Mouse (Mus musculus) MEL (cell line): ENCODE measurements around the gene Senp5. TPM values are rescaled to one million over a fixed set of nuclear protein-coding genes. Genes with fewer than 3 reads are reported as not detected.

Source experiments
- DNase-seq: peaks from one replicate; pipeline ENCODE4 v3.0.0; 2011; ENCODE audit warnings: low read depth, low spot score
- H3K27ac ChIP-seq: 2 replicates; pipeline ENCODE4 v1.5.1; 2012; ENCODE audit warnings: low read depth, mild to moderate bottlenecking, control low read depth, low read length, moderate library complexity; ENCODE audit not compliant: control insufficient read depth
- H3K27me3 ChIP-seq, 2 experiments: fragments of 150-350 bp in 1 of 2; sonication (generic) in 1 of 2; 2 replicates each; pipeline ENCODE4 v1.6.1; 2012; ENCODE audit warnings: low read length in 2 of 2, mild to moderate bottlenecking in 2 of 2, improper control_type of control experiment in 1 of 2, moderate library complexity in 1 of 2; ENCODE audit not compliant: insufficient read depth in 2 of 2, control insufficient read depth in 1 of 2
- H3K36me3 ChIP-seq, 2 experiments: 2 replicates each; pipeline ENCODE4 v1.6.1; 2012 to 2014; ENCODE audit warnings: low read length in 2 of 2, improper control_type of control experiment in 1 of 2, inconsistent platforms in 1 of 2, mild to moderate bottlenecking in 1 of 2; ENCODE audit not compliant: insufficient read depth in 2 of 2, control insufficient read depth in 1 of 2
- H3K4me1 ChIP-seq, 2 experiments: fragments of 150-350 bp in 1 of 2; sonication (generic) in 1 of 2; 2 replicates each; pipeline ENCODE4 v1.6.1; 2012; ENCODE audit warnings: low read length in 2 of 2, improper control_type of control experiment in 1 of 2, mild to moderate bottlenecking in 1 of 2; ENCODE audit not compliant: insufficient read depth in 2 of 2, control insufficient read depth in 1 of 2
- H3K4me3 ChIP-seq, 2 experiments: fragments of 150-350 bp in 1 of 2; sonication (generic) in 1 of 2; 2 replicates each; pipeline ENCODE4 v1.5.1; 2012; ENCODE audit warnings: low read depth in 2 of 2, low read length in 2 of 2, mild to moderate bottlenecking in 2 of 2, moderate library complexity in 2 of 2, control low read depth in 1 of 2, improper control_type of control experiment in 1 of 2; ENCODE audit not compliant: control insufficient read depth in 1 of 2, insufficient read depth in 1 of 2
- H3K79me2 ChIP-seq: 2 replicates; pipeline ENCODE4 v1.6.1; 2012; ENCODE audit warnings: mild to moderate bottlenecking, low read length, moderate library complexity; ENCODE audit not compliant: control insufficient read depth, poor library complexity, insufficient read depth
- H3K9ac ChIP-seq: 2 replicates; pipeline ENCODE4 v1.6.1; 2012; ENCODE audit warnings: low read depth, mild to moderate bottlenecking, control low read depth, low read length, moderate library complexity; ENCODE audit not compliant: control insufficient read depth, poor library complexity, severe bottlenecking
- H3K9me3 ChIP-seq: fragments of 150-350 bp; sonication (generic); replicated peaks from 2 replicates; pipeline ENCODE4 v1.6.1; 2012; ENCODE audit warnings: mild to moderate bottlenecking, low read length, improper control_type of control experiment, moderate library complexity; ENCODE audit not compliant: insufficient read depth
- BHLHE40 ChIP-seq: IDR thresholded peaks from 2 replicates; pipeline ENCODE4 v1.6.1; 2012; ENCODE audit warnings: low read depth, mild to moderate bottlenecking, inconsistent platforms, low read length, improper control_type of control experiment, borderline replicate concordance
- CHD1 ChIP-seq: IDR thresholded peaks from 2 replicates; pipeline ENCODE4 v1.6.1; 2012; ENCODE audit warnings: low read depth, mild to moderate bottlenecking, inconsistent platforms, low read length, improper control_type of control experiment
- CHD2 ChIP-seq: IDR thresholded peaks from 2 replicates; pipeline ENCODE4 v1.6.1; 2011; ENCODE audit warnings: low read length, improper control_type of control experiment
- CTCF ChIP-seq, 3 experiments: IDR thresholded peaks in 2 of 3; conservative IDR thresholded peaks in 1 of 3; 2 replicates each; pipeline ENCODE4 v1.5.1; 2011 to 2012; ENCODE audit warnings: low read length in 3 of 3, low read depth in 2 of 3, mild to moderate bottlenecking in 2 of 3, improper control_type of control experiment in 1 of 3, inconsistent platforms in 1 of 3, mixed read lengths in 1 of 3, moderate library complexity in 1 of 3; ENCODE audit not compliant: control insufficient read depth in 1 of 3, insufficient read depth in 1 of 3, poor library complexity in 1 of 3, severe bottlenecking in 1 of 3
- E2F4 ChIP-seq: IDR thresholded peaks from 2 replicates; pipeline ENCODE4 v1.6.1; 2011; ENCODE audit warnings: low read depth, low read length, improper control_type of control experiment, borderline replicate concordance
- ETS1 ChIP-seq: IDR thresholded peaks from 2 replicates; pipeline ENCODE4 v1.6.1; 2012; ENCODE audit warnings: low read depth, mild to moderate bottlenecking, inconsistent platforms, low read length, improper control_type of control experiment, moderate library complexity
- GATA1 ChIP-seq: IDR thresholded peaks from 2 replicates; pipeline ENCODE4 v1.6.1; 2011; ENCODE audit warnings: low read depth, low read length, improper control_type of control experiment
- HCFC1 ChIP-seq: IDR thresholded peaks from 2 replicates; pipeline ENCODE4 v1.6.1; 2012; ENCODE audit warnings: low read depth, mild to moderate bottlenecking, inconsistent platforms, low read length, improper control_type of control experiment, moderate library complexity
- MAFK ChIP-seq: IDR thresholded peaks from 2 replicates; pipeline ENCODE4 v1.6.1; 2011; ENCODE audit warnings: low read depth, mild to moderate bottlenecking, low read length, improper control_type of control experiment, borderline replicate concordance
- MEF2A ChIP-seq: IDR thresholded peaks from 2 replicates; pipeline ENCODE4 v1.6.1; 2014; ENCODE audit warnings: low read depth, mild to moderate bottlenecking, inconsistent platforms, low read length, improper control_type of control experiment; ENCODE audit not compliant: poor library complexity, insufficient replicate concordance, severe bottlenecking; ENCODE audit errors: extremely low read depth
- MYC ChIP-seq: IDR thresholded peaks from 2 replicates; pipeline ENCODE4 v1.6.1; 2011; ENCODE audit warnings: low read depth, mild to moderate bottlenecking, low read length, improper control_type of control experiment, moderate library complexity
- NELFE ChIP-seq: IDR thresholded peaks from 2 replicates; pipeline ENCODE4 v1.6.1; 2011; ENCODE audit warnings: low read depth, low read length, improper control_type of control experiment
- NRF1 ChIP-seq: IDR thresholded peaks from 2 replicates; pipeline ENCODE4 v1.6.1; 2014; ENCODE audit warnings: low read depth, mild to moderate bottlenecking, inconsistent platforms, low read length, improper control_type of control experiment, moderate library complexity; ENCODE audit not compliant: poor library complexity, insufficient read depth, severe bottlenecking
- POLR2A ChIP-seq, 2 experiments: IDR thresholded peaks; 2 replicates each; pipeline ENCODE4 v1.6.1; 2011 to 2012; ENCODE audit warnings: low read length in 2 of 2, mild to moderate bottlenecking in 2 of 2, control low read depth in 1 of 2, improper control_type of control experiment in 1 of 2, low read depth in 1 of 2, moderate library complexity in 1 of 2; ENCODE audit not compliant: control insufficient read depth in 1 of 2, insufficient read depth in 1 of 2, poor library complexity in 1 of 2
- POLR2AphosphoS5 ChIP-seq: IDR thresholded peaks from 2 replicates; pipeline ENCODE4 v1.6.1; 2012; ENCODE audit warnings: low read depth, borderline replicate concordance, mild to moderate bottlenecking, inconsistent platforms, low read length, moderate library complexity, mixed read lengths
- RCOR1 ChIP-seq: IDR thresholded peaks from 2 replicates; pipeline ENCODE4 v1.6.1; 2012; ENCODE audit warnings: low read depth, mild to moderate bottlenecking, inconsistent platforms, low read length, improper control_type of control experiment
- SIN3A ChIP-seq: IDR thresholded peaks from 2 replicates; pipeline ENCODE4 v1.6.1; 2012; ENCODE audit warnings: low read length, improper control_type of control experiment, inconsistent platforms
- SMC3 ChIP-seq: IDR thresholded peaks from 2 replicates; pipeline ENCODE4 v1.6.1; 2011; ENCODE audit warnings: low read depth, low read length, improper control_type of control experiment
- TAL1 ChIP-seq: IDR thresholded peaks from 2 replicates; pipeline ENCODE4 v1.6.1; 2012; ENCODE audit warnings: mild to moderate bottlenecking, inconsistent platforms, low read length, moderate library complexity, mixed read lengths
- TBP ChIP-seq: IDR thresholded peaks from 2 replicates; pipeline ENCODE4 v1.8.0; 2011; ENCODE audit warnings: low read depth, low read length, improper control_type of control experiment
- TCF12 ChIP-seq: IDR thresholded peaks from 2 replicates; pipeline ENCODE4 v1.6.1; 2014; ENCODE audit warnings: low read depth, mild to moderate bottlenecking, inconsistent platforms, low read length, improper control_type of control experiment, moderate library complexity
- UBTF ChIP-seq: IDR thresholded peaks from 2 replicates; pipeline ENCODE4 v1.6.1; 2012; ENCODE audit warnings: low read depth, mild to moderate bottlenecking, inconsistent platforms, low read length, improper control_type of control experiment, moderate library complexity, borderline replicate concordance; ENCODE audit not compliant: insufficient read depth
- USF1 ChIP-seq: IDR thresholded peaks from 2 replicates; pipeline ENCODE4 v1.6.1; 2014; ENCODE audit warnings: low read depth, mild to moderate bottlenecking, inconsistent platforms, low read length, improper control_type of control experiment, moderate library complexity
- USF2 ChIP-seq, 2 experiments: IDR thresholded peaks; 2 replicates each; pipeline ENCODE4 v1.6.1; 2011 to 2012; ENCODE audit warnings: improper control_type of control experiment in 2 of 2, low read length in 2 of 2, borderline replicate concordance in 1 of 2, inconsistent platforms in 1 of 2, low read depth in 1 of 2, mild to moderate bottlenecking in 1 of 2; ENCODE audit not compliant: insufficient read depth in 1 of 2
- ZC3H11A ChIP-seq: IDR thresholded peaks from 2 replicates; pipeline ENCODE4 v1.6.1; 2012; ENCODE audit warnings: low read depth, mild to moderate bottlenecking, inconsistent platforms, low read length, improper control_type of control experiment
- ZMIZ1 ChIP-seq: IDR thresholded peaks from 2 replicates; pipeline ENCODE4 v1.6.1; 2012; ENCODE audit warnings: low read depth, mild to moderate bottlenecking, inconsistent platforms, low read length, improper control_type of control experiment, moderate library complexity
- polyA plus RNA-seq, 2 experiments: library from polyadenylated mRNA; stranded (reverse) in 1 of 2; unstranded in 1 of 2; fragments of >175 nt in 1 of 2; fragments of >200 nt in 1 of 2; gene quantifications; 2 replicates each; pipeline versions ENCODE4 v1.2.1 to v1.2.4; 2012; ENCODE audit warnings: low replicate concordance in 2 of 2, low read depth in 1 of 2; ENCODE audit not compliant: insufficient read length in 2 of 2, insufficient read depth in 1 of 2, missing spikeins in 1 of 2
- total RNA-seq: library from RNA; depleted of rRNA; stranded (reverse); fragments of 300-350 nt; gene quantifications from 2 replicates; pipeline ENCODE4 v1.2.3, GENCODE M21; 2012

Gene Senp5
- total and polyA plus RNA-seq, 3 experiments: 10.3 to 12.5 TPM; not detected in 1

- peaks cover 0 to 6% of the 10 kb centered on the region in 2 experiments; a peak in 1 of 4 replicates for H3K4me1 ChIP-seq
- H3K27me3 ChIP-seq: no peaks in the 10 kb centered on the region
- no peak within 1 kb of the TSS for H3K27ac ChIP-seq
- peak within 1 kb of the TSS; percentile 39 for H3K9ac ChIP-seq
- H3K79me2 ChIP-seq: no peaks in the 10 kb centered on the region
- H3K9me3 ChIP-seq: no peaks in the 10 kb centered on the region
- H3K4me3 ChIP-seq: peak within 1 kb of the TSS; percentile 49 to 71
- no peak for DNase-seq
- TF ChIP-seq GATA1: no peak
- no peak for TF ChIP-seq USF2 (IDR thresholded peaks at IDR 0.05; ENCODE audit: borderline replicate concordance in 1 of 2, insufficient read depth in 1 of 2, low read depth in 1 of 2, low read length in 2 of 2)
- no peak for TF ChIP-seq SMC3
- TF ChIP-seq MAFK: no peak
- no peak for TF ChIP-seq UBTF
- TF ChIP-seq ETS1: no peak
- TF ChIP-seq TCF12: no peak
- no peak for TF ChIP-seq ZC3H11A
- no peak for TF ChIP-seq BHLHE40
- TF ChIP-seq ZMIZ1: no peak
- no peak for TF ChIP-seq USF1
- TF ChIP-seq CTCF (IDR thresholded peaks at IDR 0.05 in 2 of 3, conservative IDR thresholded peaks at IDR 0.05 in 1 of 3; ENCODE audit: control insufficient read depth in 1 of 3, insufficient read depth in 1 of 3, low read depth in 2 of 3, low read length in 3 of 3, poor library complexity in 1 of 3, severe bottlenecking in 1 of 3): no peak
- no peak for TF ChIP-seq RCOR1
- TF ChIP-seq TAL1: no peak
- no peaks in the 10 kb centered on the region for H3K36me3 ChIP-seq
Measured at GRCm38 (mm10) chr16:31933751-31934549, 69.1 kb downstream of the Senp5 start, which contains the start of gene Pigz. Pigz (plus strand) TSS chr16:31933851.

GRCm38 (mm10) chr16:31932840-31933697 is 70.0 kb downstream of the Senp5 start:
- peak; percentile 94 for DNase-seq
- H3K27me3 ChIP-seq: no peaks in the 10 kb centered on the region
- TF ChIP-seq HCFC1 (no peak), ETS1 (peak; percentile 32; the same call in 1 of the 2 replicates), E2F4 (0 out of 2 replicates have a peak, but pooled peaks have one; percentile 42), ZMIZ1 (no peak), MEF2A (no peak), NRF1 (no peak), SMC3 (peak; percentile 79), POLR2A (IDR thresholded peaks at IDR 0.05; ENCODE audit: control insufficient read depth in 1 of 2, insufficient read depth in 1 of 2, low read depth in 1 of 2, low read length in 2 of 2, poor library complexity in 1 of 2) (0 out of 4 replicates have a peak, but pooled peaks of 1 of the 2 experiments have one; percentile 24), CHD2 (no peak), POLR2AphosphoS5 (no peak), CTCF (IDR thresholded peaks at IDR 0.05 in 2 of 3, conservative IDR thresholded peaks at IDR 0.05 in 1 of 3; ENCODE audit: control insufficient read depth in 1 of 3, insufficient read depth in 1 of 3, low read depth in 2 of 3, low read length in 3 of 3, poor library complexity in 1 of 3, severe bottlenecking in 1 of 3) (peak; percentile 86 to 93 (median 93)), MYC (peak; percentile 83), NELFE (peak; percentile 36; the same call in 1 of the 2 replicates), CHD1 (no peak), SIN3A (peak; percentile 75), BHLHE40 (0 out of 2 replicates have a peak, but pooled peaks have one; percentile 22), TBP (no peak)

More at GRCm38 (mm10) chr16:31932840-31933697, 70.0 kb downstream of the Senp5 start:
- Histone ChIP-seq H3K9me3 (no peaks in the 10 kb centered on the region), H3K4me3 (peak overlapping the region; percentile 49 to 71), H3K27ac (no peak overlapping the region), H3K4me1 (peaks cover 0 to 6% of the 10 kb centered on the region in 2 experiments; a peak in 1 of 4 replicates), H3K79me2 (no peaks in the 10 kb centered on the region), H3K9ac (peak overlapping the region; percentile 39), H3K36me3 (no peaks in the 10 kb centered on the region)
